Mouse (Mus musculus): ENCODE measurements around the gene Slc18b1. TPM values are rescaled to one million over a fixed set of nuclear protein-coding genes. Genes with fewer than 3 reads are reported as not detected.

Slc18b1 gene
- polyA plus RNA-seq, 1 experiment: 0.03 TPM

- H3K4me1 ChIP-seq (ENCODE audit: control insufficient read depth): no peaks in the 10 kb centered on the region
- H3K9me3 ChIP-seq (ENCODE audit: control insufficient read depth, low read length): peaks cover 3% of the 10 kb centered on the region; the same call in 1 of the 2 replicates
- H3K36me3 ChIP-seq (ENCODE audit: control insufficient read depth): peaks cover 15% of the 10 kb centered on the region
- no peak for TF ChIP-seq TAL1 (IDR thresholded peaks at IDR 0.05; ENCODE audit: low read length)
- TF ChIP-seq GATA1 (IDR thresholded peaks at IDR 0.05; ENCODE audit: low read length): no peak
- H3K4me3 ChIP-seq (replicated peaks): no peak overlapping the region
- H3K27me3 ChIP-seq (ENCODE audit: control insufficient read depth): no peaks in the 10 kb centered on the region
Measured at GRCm38 (mm10) chr10:23826516-23826915, 29.7 kb downstream of the Slc18b1 start.

DNA sequence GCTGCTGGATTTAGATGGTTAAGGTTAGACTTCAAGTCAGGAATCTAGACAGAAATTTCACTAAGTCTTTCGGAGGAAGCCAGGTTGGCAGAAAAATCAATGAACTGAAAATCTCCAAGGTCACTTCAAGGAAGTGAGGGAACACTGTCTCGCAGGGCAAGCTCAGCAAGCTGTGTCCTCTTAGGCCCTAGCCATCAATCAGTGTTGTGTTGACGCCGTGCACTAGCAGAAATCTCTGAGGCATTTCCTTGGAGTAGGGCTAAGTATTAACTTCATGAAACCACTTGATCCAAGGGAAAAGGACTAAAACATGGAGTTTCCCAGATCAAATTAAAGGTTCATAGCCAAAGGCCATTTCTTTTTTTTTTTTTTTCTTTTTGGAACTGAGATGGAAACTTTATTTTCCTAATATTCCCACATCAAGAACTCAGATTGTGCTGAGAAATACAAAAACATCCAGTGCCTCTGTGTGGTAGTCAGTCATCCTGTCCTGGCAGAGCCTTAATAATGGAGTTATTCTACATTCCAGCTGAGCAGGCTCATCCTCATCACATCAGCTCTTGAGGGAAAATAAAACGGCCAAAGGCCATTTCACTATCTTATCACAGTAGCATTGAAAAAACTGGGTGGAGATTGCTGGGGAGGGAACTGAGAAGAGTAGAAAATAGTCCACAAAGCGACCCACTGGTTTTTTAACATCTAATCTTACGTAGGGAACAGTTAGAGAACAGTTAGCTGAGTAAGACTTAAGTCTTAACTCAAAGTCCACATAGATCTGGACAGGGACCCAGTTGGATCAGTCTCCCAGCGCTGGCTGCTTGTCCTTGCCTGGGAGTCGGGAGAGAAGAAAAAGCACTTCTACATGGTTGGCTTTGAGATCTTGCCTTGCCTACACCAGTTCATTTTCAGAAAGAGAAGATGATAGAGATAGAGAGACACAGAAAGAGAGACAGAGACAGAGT, 39.5 kb downstream of the Slc18b1 start:
- H3K36me3 ChIP-seq (ENCODE audit: control insufficient read depth): no peaks in the 10 kb centered on the region; the same call in 1 of the 2 replicates
- TF ChIP-seq GATA1 (IDR thresholded peaks at IDR 0.05; ENCODE audit: low read length): no peak
- no peak for TF ChIP-seq TAL1 (IDR thresholded peaks at IDR 0.05; ENCODE audit: low read length)
- no peaks in the 10 kb centered on the region for H3K27me3 ChIP-seq (ENCODE audit: control insufficient read depth)
- H3K4me3 ChIP-seq (replicated peaks): no peak overlapping the region
- no peaks in the 10 kb centered on the region for H3K9me3 ChIP-seq (ENCODE audit: control insufficient read depth, low read length)
- H3K4me1 ChIP-seq (ENCODE audit: control insufficient read depth): no peaks in the 10 kb centered on the region

GRCm38 (mm10) chr10:23837115-23837514, 40.3 kb downstream of the Slc18b1 start:
- TF ChIP-seq TAL1 (IDR thresholded peaks at IDR 0.05; ENCODE audit: low read length): no peak
- TF ChIP-seq GATA1 (IDR thresholded peaks at IDR 0.05; ENCODE audit: low read length): no peak
- H3K36me3 ChIP-seq (ENCODE audit: control insufficient read depth): no peaks in the 10 kb centered on the region; the same call in 1 of the 2 replicates
- H3K27me3 ChIP-seq (ENCODE audit: control insufficient read depth): no peaks in the 10 kb centered on the region
- no peaks in the 10 kb centered on the region for H3K4me1 ChIP-seq (ENCODE audit: control insufficient read depth)
- H3K4me3 ChIP-seq (replicated peaks): no peak overlapping the region
- H3K9me3 ChIP-seq (ENCODE audit: control insufficient read depth, low read length): no peaks in the 10 kb centered on the region

DNA sequence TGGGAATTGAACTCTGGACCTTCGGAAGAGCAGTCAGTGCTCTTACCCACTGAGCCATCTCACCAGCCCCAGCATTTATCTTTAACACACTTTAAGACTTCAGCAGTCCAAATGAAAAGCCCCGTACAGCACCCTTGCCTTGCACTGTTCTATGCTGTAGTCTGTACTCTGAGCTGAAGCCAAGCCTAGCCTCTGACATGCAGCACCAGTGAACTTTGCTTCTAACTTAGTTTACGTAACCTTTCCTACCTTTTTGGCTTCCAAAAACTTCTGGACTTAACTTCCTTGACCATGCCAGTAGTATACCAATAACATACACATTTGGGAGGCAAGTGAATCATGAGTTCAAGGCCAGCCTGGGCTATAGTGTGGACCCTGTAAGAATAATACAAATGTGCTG, 42.1 kb downstream of the Slc18b1 start:
- TF ChIP-seq GATA1 (IDR thresholded peaks at IDR 0.05; ENCODE audit: low read length) (no peak), TAL1 (IDR thresholded peaks at IDR 0.05; ENCODE audit: low read length) (no peak)
- H3K4me3 ChIP-seq (replicated peaks): no peak overlapping the region
- no peaks in the 10 kb centered on the region for H3K27me3 ChIP-seq (ENCODE audit: control insufficient read depth)
- H3K9me3 ChIP-seq (ENCODE audit: control insufficient read depth, low read length): no peaks in the 10 kb centered on the region
- no peaks in the 10 kb centered on the region for H3K4me1 ChIP-seq (ENCODE audit: control insufficient read depth)
- no peaks in the 10 kb centered on the region for H3K36me3 ChIP-seq (ENCODE audit: control insufficient read depth)

DNA sequence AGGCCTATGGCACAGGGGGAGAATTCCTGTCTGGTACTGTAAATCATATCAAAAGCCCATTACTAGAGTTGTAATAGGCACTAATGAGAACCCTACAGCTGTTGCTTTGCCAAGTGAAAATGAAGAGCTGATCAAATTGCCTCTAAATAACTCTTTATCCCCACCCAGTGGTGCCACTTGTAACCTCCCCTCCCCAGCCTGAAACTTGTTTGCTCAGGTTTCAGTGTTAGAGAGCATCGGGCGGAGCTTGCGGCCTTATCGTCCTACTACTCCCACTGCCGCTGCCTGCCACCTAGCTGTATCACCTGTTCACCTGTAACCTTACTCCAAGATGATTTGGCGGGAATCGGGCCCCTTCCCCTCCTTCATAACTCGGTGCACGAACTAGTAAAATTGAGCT, 42.6 kb downstream of the Slc18b1 start:
- no peak overlapping the region for H3K4me3 ChIP-seq (replicated peaks)
- no peak for TF ChIP-seq GATA1 (IDR thresholded peaks at IDR 0.05; ENCODE audit: low read length)
- no peak for TF ChIP-seq TAL1 (IDR thresholded peaks at IDR 0.05; ENCODE audit: low read length)
- no peaks in the 10 kb centered on the region for H3K4me1 ChIP-seq (ENCODE audit: control insufficient read depth)
- H3K36me3 ChIP-seq (ENCODE audit: control insufficient read depth): no peaks in the 10 kb centered on the region
- no peaks in the 10 kb centered on the region for H3K27me3 ChIP-seq (ENCODE audit: control insufficient read depth)
- no peaks in the 10 kb centered on the region for H3K9me3 ChIP-seq (ENCODE audit: control insufficient read depth, low read length)

GRCm38 (mm10) chr10:23840496-23840895, 43.7 kb downstream of the Slc18b1 start:
- no peak for TF ChIP-seq GATA1 (IDR thresholded peaks at IDR 0.05; ENCODE audit: low read length)
- no peak for TF ChIP-seq TAL1 (IDR thresholded peaks at IDR 0.05; ENCODE audit: low read length)

GRCm38 (mm10) chr10:23851228-23851912, 54.6 kb downstream of the Slc18b1 start, which contains the start of gene Vnn3:
Vnn3 (plus strand) TSS chr10:23851462.
- Histone ChIP-seq H3K36me3 (ENCODE audit: control insufficient read depth) (no peaks in the 10 kb centered on the region), H3K27me3 (ENCODE audit: control insufficient read depth) (no peaks in the 10 kb centered on the region), H3K9me3 (ENCODE audit: control insufficient read depth, low read length) (no peaks in the 10 kb centered on the region), H3K4me1 (ENCODE audit: control insufficient read depth) (no peaks in the 10 kb centered on the region), H3K4me3 (replicated peaks) (no peak within 1 kb of the TSS)
- TF ChIP-seq GATA1 (IDR thresholded peaks at IDR 0.05; ENCODE audit: low read length) (no peak), TAL1 (IDR thresholded peaks at IDR 0.05; ENCODE audit: low read length) (no peak)

More at GRCm38 (mm10) chr10:23840496-23840895, 43.7 kb downstream of the Slc18b1 start:
- Histone ChIP-seq H3K4me1 (ENCODE audit: control insufficient read depth) (no peaks in the 10 kb centered on the region), H3K4me3 (replicated peaks) (no peak overlapping the region), H3K27me3 (ENCODE audit: control insufficient read depth) (no peaks in the 10 kb centered on the region), H3K36me3 (ENCODE audit: control insufficient read depth) (no peaks in the 10 kb centered on the region), H3K9me3 (ENCODE audit: control insufficient read depth, low read length) (no peaks in the 10 kb centered on the region)

DNA sequence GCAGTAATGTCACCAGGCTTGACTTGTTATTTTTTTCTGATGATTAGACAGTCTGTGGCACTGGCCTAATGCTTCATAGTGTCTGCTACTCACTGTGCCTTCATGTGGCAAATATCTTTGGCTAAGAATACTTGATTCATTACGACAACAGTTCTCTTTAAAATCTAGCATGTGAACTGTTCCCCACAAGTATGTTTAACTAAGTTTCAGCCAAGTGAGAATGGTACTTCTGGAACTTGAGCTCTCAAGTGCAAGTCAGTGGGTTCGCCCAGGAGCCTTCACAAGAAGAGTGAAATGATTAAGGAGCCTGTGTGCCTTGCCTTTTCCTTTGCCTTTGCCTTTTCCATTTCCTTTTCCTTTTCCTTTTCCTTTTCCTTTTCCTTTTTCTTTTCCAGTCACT, 55.3 kb downstream of the Slc18b1 start:
- no peaks in the 10 kb centered on the region for H3K36me3 ChIP-seq (ENCODE audit: control insufficient read depth)
- H3K27me3 ChIP-seq (ENCODE audit: control insufficient read depth): no peaks in the 10 kb centered on the region
- H3K9me3 ChIP-seq (ENCODE audit: control insufficient read depth, low read length): no peaks in the 10 kb centered on the region
- no peak for TF ChIP-seq TAL1 (IDR thresholded peaks at IDR 0.05; ENCODE audit: low read length)
- TF ChIP-seq GATA1 (IDR thresholded peaks at IDR 0.05; ENCODE audit: low read length): no peak
- no peaks in the 10 kb centered on the region for H3K4me1 ChIP-seq (ENCODE audit: control insufficient read depth)
- H3K4me3 ChIP-seq (replicated peaks): no peak overlapping the region

Data from erythroblast, embryonic 14.5 days (primary cell).